Mouse (Mus musculus) ES-E14 (cell line): Measurements from ENCODE around the gene Pspn. TPM values are rescaled to one million over a fixed set of nuclear protein-coding genes. Genes with fewer than 3 reads are reported as not detected.

Source experiments
- DNase-seq: peaks from one replicate; pipeline ENCODE4 v3.0.0-alpha.2; 2013; ENCODE audit warnings: low read depth, low spot score
- H3K27ac ChIP-seq: 2 replicates; pipeline ENCODE4 v1.5.1; 2012; ENCODE audit warnings: low read depth, mild to moderate bottlenecking, low read length, moderate library complexity, mixed read lengths; ENCODE audit not compliant: poor library complexity, insufficient read depth, severe bottlenecking
- H3K36me3 ChIP-seq: 2 replicates; pipeline ENCODE4 v1.6.1; 2012; ENCODE audit warnings: mild to moderate bottlenecking, low read length, moderate library complexity, mixed read lengths; ENCODE audit not compliant: control insufficient read depth, poor library complexity, insufficient read depth, severe bottlenecking
- H3K4me1 ChIP-seq, 2 experiments: fragments of 150-350 bp in 1 of 2; sonication (generic) in 1 of 2; 2 replicates each; pipeline ENCODE4 v1.6.1; 2012; ENCODE audit warnings: low read length in 2 of 2, mild to moderate bottlenecking in 1 of 2, mixed read lengths in 1 of 2; ENCODE audit not compliant: control insufficient read depth in 2 of 2, insufficient read depth in 2 of 2, poor library complexity in 1 of 2
- H3K4me3 ChIP-seq, 2 experiments: fragments of 150-350 bp in 1 of 2; sonication (generic) in 1 of 2; 2 replicates each; pipeline ENCODE4 v1.5.1; 2012; ENCODE audit warnings: low read length in 2 of 2, low read depth in 1 of 2, mild to moderate bottlenecking in 1 of 2, mixed read lengths in 1 of 2; ENCODE audit not compliant: insufficient read depth in 1 of 2, poor library complexity in 1 of 2, severe bottlenecking in 1 of 2
- H3K9ac ChIP-seq: 2 replicates; pipeline ENCODE4 v1.6.1; 2012; ENCODE audit warnings: low read depth, mild to moderate bottlenecking, low read length, mixed read lengths; ENCODE audit not compliant: poor library complexity, insufficient read depth, severe bottlenecking
- H3K9me3 ChIP-seq: fragments of 150-350 bp; sonication (generic); 2 replicates; pipeline ENCODE4 v1.6.1; 2012; ENCODE audit warnings: low read depth, mild to moderate bottlenecking, low read length; ENCODE audit not compliant: control insufficient read depth, insufficient read depth
- CHD2 ChIP-seq: IDR thresholded peaks from 2 replicates; pipeline ENCODE4 v1.6.1; 2014; ENCODE audit warnings: mild to moderate bottlenecking, low read depth, low read length, inconsistent platforms
- HCFC1 ChIP-seq: IDR thresholded peaks from 2 replicates; pipeline ENCODE4 v1.6.1; 2012; ENCODE audit warnings: low read length, inconsistent platforms, borderline replicate concordance; ENCODE audit not compliant: insufficient read depth
- MAFK ChIP-seq: IDR thresholded peaks from 2 replicates; pipeline ENCODE4 v1.6.1; 2014; ENCODE audit warnings: mild to moderate bottlenecking, low read depth, low read length, inconsistent platforms; ENCODE audit not compliant: insufficient read depth
- ZC3H11A ChIP-seq: IDR thresholded peaks from 2 replicates; pipeline ENCODE4 v1.6.1; 2012; ENCODE audit warnings: low read depth, mild to moderate bottlenecking, inconsistent platforms, low read length, borderline replicate concordance
- ZNF384 ChIP-seq: IDR thresholded peaks from 2 replicates; pipeline ENCODE4 v1.6.1; 2012; ENCODE audit warnings: low read depth, low read length, inconsistent platforms
- in situ Hi-C, 2 experiments: fragments of 600-800 bp; cut with MboI; formaldehyde crosslinking; loops; one replicate each; pipeline ENCODE4 v1.15.1; 2025; ENCODE audit warnings: low sequenced_read_pairs in 2 of 2, inconsistent platforms in 1 of 2; ENCODE audit not compliant: unreplicated experiment in 2 of 2
- total RNA-seq: library from RNA; depleted of rRNA; stranded (reverse); fragments of 300-350 nt; gene quantifications from 2 replicates; pipeline ENCODE4 v1.2.3, GENCODE M21; 2012

The Pspn gene
- total RNA-seq, 1 experiment = not detected

GRCm38 (mm10) chr17:56989467-56990114 lies 10.2 kb downstream of the Pspn start:
- Histone ChIP-seq H3K4me3 (peak overlapping the region; percentile 83 to 87), H3K27ac (peak overlapping the region; percentile 75), H3K9me3 (no peaks in the 10 kb centered on the region), H3K4me1 (peaks cover 4% of the 10 kb centered on the region in 2 experiments; a peak in 2 of 4 replicates), H3K9ac (peak overlapping the region; percentile 84), H3K36me3 (peaks cover 27% of the 10 kb centered on the region)
- in situ Hi-C loops = no loop called here
- DNase-seq = peak; percentile 77
- TF ChIP-seq ZC3H11A (no peak), MAFK (no peak), HCFC1 (peak; percentile 89; the same call in 1 of the 2 replicates), ZNF384 (no peak), CHD2 (no peak)

DNA sequence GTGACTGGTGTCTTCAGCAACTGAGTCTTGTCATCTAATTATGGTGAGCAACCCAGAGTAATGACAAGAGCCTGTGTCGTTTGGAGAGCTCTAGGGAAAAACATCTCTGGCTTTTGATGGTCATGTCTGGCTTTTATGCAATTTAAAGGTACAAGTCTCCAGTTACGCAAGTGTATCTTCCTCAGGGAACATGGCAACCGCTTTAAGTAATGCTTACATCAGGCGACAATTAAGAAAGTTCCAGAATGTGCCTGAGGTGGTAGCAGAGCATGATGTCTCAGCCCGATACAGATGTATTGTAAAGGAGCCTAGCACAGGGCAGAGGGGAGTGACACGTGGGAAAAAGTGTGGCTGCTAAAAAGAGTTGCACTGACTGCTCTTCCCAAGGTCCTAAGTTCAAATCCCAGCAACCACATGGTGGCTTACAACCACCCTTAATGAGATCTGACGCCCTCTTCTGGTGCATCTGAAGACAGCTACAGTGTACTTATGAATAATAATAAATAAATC lies 10.8 kb downstream of the Pspn start:
- H3K9ac ChIP-seq = no peak overlapping the region
- in situ Hi-C loops = no loop called here

GRCm38 (mm10) chr17:56988441-56988840 lies 11.4 kb downstream of the Pspn start:
- Histone ChIP-seq H3K36me3 (peaks cover 17% of the 10 kb centered on the region), H3K9me3 (no peaks in the 10 kb centered on the region), H3K4me1 (peaks cover 4% of the 10 kb centered on the region in 2 experiments; a peak in 2 of 4 replicates), H3K4me3 (no peak overlapping the region), H3K9ac (no peak overlapping the region), H3K27ac (no peak overlapping the region)
- TF ChIP-seq ZNF384 (no peak), ZC3H11A (no peak), CHD2 (no peak), HCFC1 (no peak), MAFK (no peak)
- in situ Hi-C loops = no loop called here
- DNase-seq = no peak

More for the DNA sequence above, 10.8 kb downstream of the Pspn start:
- Histone ChIP-seq H3K27ac (no peak overlapping the region), H3K36me3 (peaks cover 23% of the 10 kb centered on the region), H3K4me3 (no peak overlapping the region), H3K9me3 (no peaks in the 10 kb centered on the region), H3K4me1 (peaks cover 4% of the 10 kb centered on the region in 2 experiments; a peak in 2 of 4 replicates)
- DNase-seq = no peak
- no peak for TF ChIP-seq MAFK
- no peak for TF ChIP-seq CHD2
- no peak for TF ChIP-seq ZNF384
- no peak for TF ChIP-seq ZC3H11A
- TF ChIP-seq HCFC1 = no peak

GRCm38 (mm10) chr17:56986105-56986805 lies 13.6 kb downstream of the Pspn start:
- Histone ChIP-seq H3K4me1 (peaks cover 0 to 2% of the 10 kb centered on the region in 2 experiments; a peak in 1 of 4 replicates), H3K4me3 (no peak overlapping the region), H3K27ac (no peak overlapping the region), H3K9ac (no peak overlapping the region), H3K36me3 (peaks cover 2% of the 10 kb centered on the region; the same call in 1 of the 2 replicates), H3K9me3 (no peaks in the 10 kb centered on the region)
- no peak for DNase-seq
- in situ Hi-C loops = no loop called here
- TF ChIP-seq ZC3H11A (no peak), ZNF384 (no peak), MAFK (no peak), CHD2 (no peak), HCFC1 (no peak)
